Mouse (Mus musculus) thymus, postnatal 0 days (tissue): ENCODE data around the gene Chac1. TPM values are rescaled to one million over a fixed set of nuclear protein-coding genes. Genes with fewer than 3 reads are reported as not detected.

Experiments used
- DNase-seq: peaks from one replicate; pipeline ENCODE4 v3.0.0-alpha.2; 2015; ENCODE audit warnings: low spot score
- polyA plus RNA-seq: library from polyadenylated mRNA; unstranded; fragments of >200 nt; fragmentation: Nextera tagmentation; extraction: Ambion mirVana; gene quantifications from 2 replicates; pipeline ENCODE4 v1.2.1, GENCODE M21; 2015

Gene Chac1
- polyA plus RNA-seq, 1 experiment from 2014 or later, result 0.30 TPM

DNA sequence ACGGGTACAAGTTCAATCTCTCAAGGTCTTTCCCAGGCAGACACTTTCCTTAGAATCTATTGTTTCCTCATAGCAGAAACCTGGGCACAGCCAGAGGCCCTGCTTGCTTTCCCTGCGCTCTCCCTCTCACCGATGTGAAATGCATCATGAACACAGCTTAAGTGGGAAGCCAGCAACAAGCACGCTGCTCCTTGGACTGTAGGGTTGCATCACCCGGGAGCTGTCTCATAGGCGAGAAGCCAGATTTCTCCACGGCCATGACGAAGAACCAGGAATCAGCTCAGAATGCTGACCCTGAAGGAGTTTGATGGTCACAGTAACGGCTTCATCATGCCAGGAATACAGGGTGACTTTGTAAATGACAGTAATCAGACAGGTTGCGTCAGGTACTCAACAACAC is 19.1 kb downstream of the Chac1 start:
- DNase-seq, result no peak

DNA sequence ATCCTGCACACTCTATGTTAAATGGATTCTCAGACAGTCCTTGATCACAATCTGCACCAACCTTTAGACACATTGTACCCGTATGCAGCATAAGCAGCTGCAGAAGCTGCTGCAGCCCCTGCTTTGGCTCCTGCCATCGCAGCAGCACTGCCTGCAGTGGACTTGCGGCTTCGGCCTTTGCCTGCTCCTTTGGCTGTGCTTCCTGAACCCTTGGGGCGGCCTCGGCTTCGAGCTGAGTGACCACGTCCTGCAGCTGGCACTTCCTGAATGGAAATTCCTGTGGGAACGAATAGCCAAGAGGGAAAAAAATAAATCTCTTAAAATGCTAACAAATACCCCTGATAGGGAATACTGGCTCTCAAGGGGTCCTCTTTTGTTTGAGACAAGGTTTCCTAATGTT is 26.3 kb downstream of the Chac1 start:
- no peak for DNase-seq

- no peak for DNase-seq
Measured at GRCm38 (mm10) chr2:119377826-119378225, 26.8 kb downstream of the Chac1 start.

- no peak for DNase-seq
Measured at GRCm38 (mm10) chr2:119379455-119379854, 28.4 kb downstream of the Chac1 start.

DNA sequence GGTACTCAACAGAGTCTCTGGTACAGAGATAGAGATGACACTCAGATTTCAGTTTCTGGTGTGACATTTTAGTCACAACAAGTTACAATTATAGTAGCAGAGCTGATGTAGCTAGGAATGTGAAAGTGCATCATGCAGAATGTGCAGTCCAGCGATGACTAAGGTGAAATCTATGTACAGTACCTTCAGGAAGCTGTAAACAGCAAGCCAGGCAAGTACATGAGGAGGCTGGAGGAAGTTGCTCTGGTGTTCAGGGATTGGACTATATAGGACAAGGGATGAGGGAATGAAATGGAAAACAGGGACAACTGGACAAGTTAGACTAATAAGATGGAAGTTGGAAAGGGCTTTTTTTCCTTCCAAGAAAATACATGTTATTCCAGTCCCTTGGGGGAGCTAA is 37.2 kb downstream of the Chac1 start:
- no peak for DNase-seq

- DNase-seq, result no peak
Measured at GRCm38 (mm10) chr2:119389992-119390391, 39.0 kb downstream of the Chac1 start.

- DNase-seq, result no peak
Measured at GRCm38 (mm10) chr2:119398252-119398651, 47.2 kb downstream of the Chac1 start.

DNA sequence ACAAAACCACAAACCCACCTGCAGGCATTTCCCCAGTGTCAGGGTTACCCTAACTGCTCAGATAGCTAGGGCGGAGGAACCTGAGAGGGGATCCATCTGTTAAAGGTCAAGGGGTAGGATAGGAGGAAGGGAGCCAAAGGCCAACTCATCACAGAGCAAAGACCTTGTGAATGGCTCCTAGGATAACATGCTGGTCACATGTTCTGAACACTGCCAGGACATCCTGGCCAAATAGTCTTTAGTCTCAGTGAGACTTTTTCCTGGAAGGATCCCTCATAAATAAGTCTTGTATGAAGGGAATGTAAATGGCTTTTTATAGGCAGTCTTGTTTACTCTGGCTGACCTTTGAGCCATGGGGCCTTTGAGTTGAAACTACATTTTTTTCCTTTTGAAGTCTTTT is 47.6 kb downstream of the Chac1 start:
- DNase-seq, result no peak

- DNase-seq, result no peak
Measured at GRCm38 (mm10) chr2:119399313-119399712, 48.3 kb downstream of the Chac1 start.

Other genes starting within 250 kb of the Chac1 start
- 49.3 and 49.7 TPM in 2 replicates for gene Rad51, start 238.4 kb upstream of the Chac1 start, polyA plus RNA-seq
- 32.9 and 33.5 TPM in 2 replicates for gene Rmdn3, start 194.2 kb upstream of the Chac1 start, polyA plus RNA-seq
- 1.5 and 1.6 TPM in 2 replicates for gene Gchfr, start 183.5 kb upstream of the Chac1 start, polyA plus RNA-seq
- gene Gm14137, start 176.7 kb upstream of the Chac1 start, polyA plus RNA-seq, result 0.37 and 0.44 TPM in 2 replicates
- 43.9 and 49.5 TPM in 2 replicates for gene Zfyve19, start 142.6 kb upstream of the Chac1 start, polyA plus RNA-seq
- 20.1 and 25.8 TPM in 2 replicates for gene Dnajc17, start 142.4 kb upstream of the Chac1 start, polyA plus RNA-seq
- 0.17 and 1.1 TPM in 2 replicates for gene Ppp1r14d, start 121.3 kb upstream of the Chac1 start, polyA plus RNA-seq
- 21.7 and 23.6 TPM in 2 replicates for gene Spint1, start 113.9 kb upstream of the Chac1 start, polyA plus RNA-seq
- gene Rhov, start 80.0 kb upstream of the Chac1 start, polyA plus RNA-seq, result 3.9 and 4.2 TPM in 2 replicates
- 12.3 and 12.4 TPM in 2 replicates for gene Vps18, start 62.5 kb upstream of the Chac1 start, polyA plus RNA-seq
- gene Dll4, start 25.4 kb upstream of the Chac1 start, polyA plus RNA-seq, result 15.1 and 15.9 TPM in 2 replicates
- gene Ino80, start 126.5 kb downstream of the Chac1 start, polyA plus RNA-seq, result 4.7 and 5.3 TPM in 2 replicates
- gene Exd1, start 196.4 kb downstream of the Chac1 start, polyA plus RNA-seq, result 0.06 and 0.09 TPM in 2 replicates
- 71.1 and 72.1 TPM in 2 replicates for gene Chp1, start 196.5 kb downstream of the Chac1 start, polyA plus RNA-seq